Mouse (Mus musculus) kidney, embryonic 16.5 days (tissue): ENCODE data around the gene Olfr628. TPM values are rescaled to one million over a fixed set of nuclear protein-coding genes. Genes with fewer than 3 reads are reported as not detected.
"Not testable (repeated sequence)": the region's sequence is repeated elsewhere in the genome, so short reads cannot be mapped to it uniquely, and the experiment has no call there.

Experiments
- ATAC-seq: fragments of 200-750 bp; cut with Nextera tagmentation; 2 replicates; pipeline ENCODE4 v1.8.0; 2017; ENCODE audit warnings: moderate TSS enrichment; ENCODE audit not compliant: low FRiP score, low TSS enrichment
- H3K27ac ChIP-seq: fragments of 300-500 bp; sonication (generic); 2 replicates; pipeline ENCODE4 v1.5.1; 2014; ENCODE audit warnings: low read length
- H3K27me3 ChIP-seq: fragments of 300-500 bp; sonication (generic); 2 replicates; pipeline ENCODE4 v1.6.1; 2014; ENCODE audit warnings: low read length, control low read depth, mixed read lengths; ENCODE audit not compliant: insufficient read depth
- H3K36me3 ChIP-seq: fragments of 300-500 bp; sonication (generic); 2 replicates; pipeline ENCODE4 v1.6.1; 2014; ENCODE audit warnings: low read length, control low read depth, mixed read lengths; ENCODE audit not compliant: insufficient read depth
- H3K4me1 ChIP-seq: fragments of 300-500 bp; sonication (generic); 2 replicates; pipeline ENCODE4 v1.6.1; 2014; ENCODE audit warnings: low read length, control low read depth, mixed read lengths; ENCODE audit not compliant: insufficient read depth
- H3K4me2 ChIP-seq: fragments of 300-500 bp; sonication (generic); replicated peaks from 2 replicates; pipeline ENCODE4 v1.6.1; 2014; ENCODE audit warnings: low read depth, low read length
- H3K4me3 ChIP-seq: fragments of 300-500 bp; sonication (generic); 2 replicates; pipeline ENCODE4 v1.5.1; 2014; ENCODE audit warnings: mild to moderate bottlenecking, low read length
- H3K9ac ChIP-seq: fragments of 300-500 bp; sonication (generic); replicated peaks from 2 replicates; pipeline ENCODE4 v1.6.1; 2014; ENCODE audit warnings: low read length
- H3K9me3 ChIP-seq: fragments of 300-500 bp; sonication (generic); 2 replicates; pipeline ENCODE4 v1.6.1; 2016; ENCODE audit warnings: low read length, control low read depth
- WGBS: fragments of 180-500 bp; shearing (Covaris S2); extraction: QIAGEN DNeasy Blood & Tissue Kit; methylation state at CpG from one replicate; pipeline ENCODE4 v1.1.7; 2014; 5-methylcytosine and 5-hydroxymethylcytosine counted together
- polyA plus RNA-seq: library from polyadenylated mRNA; unstranded; fragments of >200 nt; fragmentation: Nextera tagmentation; extraction: Ambion mirVana; gene quantifications from 2 replicates; pipeline ENCODE4 v1.2.1, GENCODE M21; 2015

The Olfr628 gene
- not detected in 2 replicates for polyA plus RNA-seq

GRCm38 (mm10) chr7:103730074-103730473 is at the start of gene Olfr628:
Olfr628 (plus strand) TSS chr7:103730374.
- Histone ChIP-seq H3K4me3 (no peak within 1 kb of the TSS), H3K9ac (no peak within 1 kb of the TSS), H3K27ac (no peak within 1 kb of the TSS), H3K27me3 (no peaks in the 10 kb centered on the region), H3K4me2 (no peak within 1 kb of the TSS), H3K9me3 (no peaks in the 10 kb centered on the region), H3K4me1 (no peaks in the 10 kb centered on the region), H3K36me3 (no peaks in the 10 kb centered on the region)
- 91% methylated on average over 1 of the region's 1 CpGs for WGBS
- ATAC-seq = no peak

DNA sequence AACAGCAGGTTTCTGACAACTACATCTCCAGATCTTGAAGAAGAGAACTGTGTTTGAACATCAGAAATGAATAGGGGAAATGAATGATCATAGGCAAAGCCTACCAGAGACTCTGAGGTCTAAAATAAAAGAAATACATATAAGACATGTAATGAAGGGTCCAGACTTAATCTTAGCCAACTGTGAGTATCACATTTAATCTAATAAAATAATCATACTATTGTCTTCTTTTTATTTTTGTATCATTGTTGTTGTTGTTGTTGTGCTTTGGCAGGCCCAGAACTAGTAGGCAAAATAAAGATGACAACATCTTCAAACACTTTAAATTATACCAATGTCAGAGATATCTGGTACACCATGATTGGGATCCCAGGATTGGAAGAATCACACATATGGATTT is 47.8 kb upstream of the Olfr628 start, which contains the start of gene Olfr625-ps1:
Gene Olfr625-ps1, plus strand, starts transcription at position 301 of the 400 bp plus-strand sequence.
- Histone ChIP-seq H3K4me2 (no peak within 1 kb of the TSS), H3K27me3 (no peaks in the 10 kb centered on the region), H3K4me1 (no peaks in the 10 kb centered on the region), H3K27ac (no peak within 1 kb of the TSS), H3K9ac (no peak within 1 kb of the TSS), H3K36me3 (no peaks in the 10 kb centered on the region), H3K4me3 (no peak within 1 kb of the TSS), H3K9me3 (no peaks in the 10 kb centered on the region)
- no peak for ATAC-seq

DNA sequence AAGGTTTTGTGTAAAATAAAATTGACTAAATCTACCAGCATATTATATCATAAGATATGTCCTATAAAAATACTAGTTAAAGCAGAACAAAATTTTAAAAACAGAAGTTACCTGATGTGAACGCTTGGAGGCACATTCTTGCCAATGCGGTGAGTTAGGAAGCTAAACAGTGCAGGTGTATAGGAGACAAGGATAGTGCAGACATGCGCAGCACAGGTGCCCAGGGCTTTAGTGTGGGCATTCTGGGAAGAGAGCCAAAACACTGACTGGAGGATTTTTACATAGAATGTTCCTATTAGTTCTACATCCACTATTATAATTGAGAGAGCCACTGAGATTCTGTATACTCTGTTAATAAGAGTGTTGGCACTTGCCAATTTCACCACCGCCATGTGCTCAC is 30.7 kb upstream of the Olfr628 start:
- no peak overlapping the region for H3K27ac ChIP-seq
- WGBS = 89% methylated on average over 4 of the region's 4 CpGs
- H3K9me3 ChIP-seq = no peaks in the 10 kb centered on the region
- H3K36me3 ChIP-seq = no peaks in the 10 kb centered on the region
- no peak for ATAC-seq
- H3K4me3 ChIP-seq = no peak overlapping the region
- H3K4me1 ChIP-seq = no peaks in the 10 kb centered on the region
- H3K9ac ChIP-seq = no peak overlapping the region
- H3K27me3 ChIP-seq = no peaks in the 10 kb centered on the region
- H3K4me2 ChIP-seq = no peak overlapping the region

DNA sequence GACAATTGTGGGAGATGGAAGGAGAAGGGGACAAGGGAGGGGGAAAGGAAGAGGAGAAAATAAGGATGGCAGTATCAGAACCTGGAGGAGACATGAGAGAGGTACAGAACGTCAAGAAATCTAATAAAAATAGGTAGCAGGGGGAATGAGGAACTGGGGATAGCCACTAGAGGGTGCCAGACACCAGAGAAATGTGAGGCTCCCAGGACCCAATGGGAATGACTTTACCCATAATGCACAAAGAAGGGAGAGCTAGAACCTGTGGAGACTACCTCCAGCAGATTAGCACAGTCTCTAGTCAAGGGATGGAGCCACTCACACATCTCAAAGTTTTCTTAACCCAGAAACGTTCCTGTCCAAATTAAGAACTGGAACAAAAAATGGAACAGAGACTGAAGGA is 18.1 kb upstream of the Olfr628 start:
- no peaks in the 10 kb centered on the region for H3K27me3 ChIP-seq
- H3K4me2 ChIP-seq = no peak overlapping the region
- H3K27ac ChIP-seq = no peak overlapping the region
- ATAC-seq = no peak
- no peaks in the 10 kb centered on the region for H3K9me3 ChIP-seq
- H3K4me3 ChIP-seq = no peak overlapping the region
- 20% methylated on average over 2 of the region's 2 CpGs for WGBS
- H3K36me3 ChIP-seq = no peaks in the 10 kb centered on the region
- H3K9ac ChIP-seq = no peak overlapping the region
- no peaks in the 10 kb centered on the region for H3K4me1 ChIP-seq

DNA sequence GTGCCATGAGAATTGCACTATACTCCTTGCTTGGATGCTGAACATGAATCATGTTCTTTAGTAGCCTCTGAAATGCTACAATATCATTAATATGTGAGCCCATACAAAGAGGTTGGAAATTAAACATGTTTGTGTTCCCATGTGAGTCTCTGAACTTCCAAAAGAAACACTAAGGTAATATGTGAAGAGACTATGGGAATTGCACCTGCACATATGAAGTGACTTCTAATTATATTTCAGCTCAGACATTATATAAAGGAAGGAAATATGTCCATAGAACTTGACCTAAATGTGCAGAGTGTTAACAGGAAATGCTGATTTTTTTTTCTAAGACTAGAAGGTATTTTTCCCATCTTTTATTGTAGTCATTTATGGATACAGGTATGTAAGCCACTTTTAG is 15.8 kb upstream of the Olfr628 start, which contains the start of gene Olfr243:
Gene Olfr243, plus strand, starts transcription at position 301 of the 400 bp plus-strand sequence.
- H3K4me3 ChIP-seq = no peak within 1 kb of the TSS
- no peak within 1 kb of the TSS for H3K4me2 ChIP-seq
- H3K9ac ChIP-seq = no peak within 1 kb of the TSS
- no peaks in the 10 kb centered on the region for H3K36me3 ChIP-seq
- H3K27ac ChIP-seq = no peak within 1 kb of the TSS
- H3K4me1 ChIP-seq = no peaks in the 10 kb centered on the region
- H3K27me3 ChIP-seq = no peaks in the 10 kb centered on the region
- ATAC-seq = no peak
- no peaks in the 10 kb centered on the region for H3K9me3 ChIP-seq

DNA sequence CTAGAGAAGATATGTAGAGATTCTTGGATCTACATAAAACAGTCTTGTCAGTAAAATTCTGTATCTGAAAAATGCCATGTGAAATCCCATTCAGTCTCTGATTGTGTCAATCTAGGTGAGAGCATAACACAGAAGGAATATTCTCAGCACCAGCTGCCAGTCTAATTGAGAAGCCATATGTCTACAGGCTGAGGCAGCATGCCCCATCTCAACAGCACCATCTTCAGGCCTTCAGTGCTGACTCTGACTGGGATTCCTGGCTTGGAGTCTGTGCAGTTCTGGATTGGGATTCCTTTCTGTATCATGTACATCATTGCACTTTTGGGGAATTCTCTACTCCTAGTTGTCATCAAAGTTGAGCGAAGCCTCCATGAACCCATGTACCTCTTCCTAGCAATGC is 13.8 kb upstream of the Olfr628 start:
- not testable (repeated sequence) for H3K9ac ChIP-seq, H3K27me3 ChIP-seq, H3K4me1 ChIP-seq, H3K4me2 ChIP-seq, H3K4me3 ChIP-seq, H3K27ac ChIP-seq, H3K36me3 ChIP-seq, ATAC-seq, H3K9me3 ChIP-seq
- 93% methylated on average over 1 of the region's 1 CpGs for WGBS

DNA sequence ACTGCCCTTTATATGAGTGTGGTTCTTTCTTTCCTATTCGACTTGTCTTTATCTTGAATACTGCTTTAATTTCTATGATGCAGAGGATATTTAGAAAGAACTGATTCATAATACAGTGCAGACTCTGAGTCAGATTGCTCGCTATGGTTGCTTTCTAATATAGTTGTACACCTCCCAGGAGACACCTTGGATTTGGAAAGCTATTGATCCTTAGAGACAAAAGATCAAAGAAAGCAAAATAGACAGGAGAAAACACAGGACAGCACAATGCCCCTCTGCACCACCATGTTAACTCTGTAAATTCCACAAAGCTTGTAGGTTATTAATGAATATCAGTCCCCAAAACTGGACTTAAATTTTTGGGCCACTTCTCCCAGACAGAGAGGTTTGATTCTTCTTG is 14.7 kb downstream of the Olfr628 start, which contains the start of gene Olfr629:
Gene Olfr629, minus strand, starts transcription at position 101 of the 400 bp plus-strand sequence.
- Histone ChIP-seq H3K36me3 (no peaks in the 10 kb centered on the region), H3K4me3 (no peak within 1 kb of the TSS), H3K9ac (no peak within 1 kb of the TSS), H3K9me3 (no peaks in the 10 kb centered on the region), H3K4me1 (no peaks in the 10 kb centered on the region), H3K27ac (no peak within 1 kb of the TSS), H3K27me3 (no peaks in the 10 kb centered on the region), H3K4me2 (no peak within 1 kb of the TSS)
- 84% methylated on average over 2 of the region's 2 CpGs for WGBS
- no peak for ATAC-seq

DNA sequence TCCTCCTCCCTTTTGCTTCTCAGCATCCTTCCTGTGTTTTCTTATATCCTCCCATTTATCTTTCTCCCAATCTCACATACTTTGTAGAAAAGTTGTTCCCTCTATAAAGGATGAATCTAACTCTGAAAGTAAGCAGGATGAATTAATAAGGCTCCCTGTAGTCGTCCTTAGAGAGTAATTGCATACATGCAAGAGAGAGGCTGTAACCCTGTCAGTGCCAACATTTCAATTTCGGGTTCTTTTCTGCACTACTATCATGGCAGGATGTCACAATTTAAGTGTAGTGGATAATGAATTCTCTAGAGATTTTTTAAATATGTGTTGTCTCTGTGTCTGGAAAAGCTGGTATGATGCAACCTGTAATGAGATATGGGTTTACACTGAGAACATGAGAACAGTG is 27.1 kb downstream of the Olfr628 start, which contains the start of gene Olfr630:
Gene Olfr630, minus strand, starts transcription at position 101 of the 400 bp plus-strand sequence.
- Histone ChIP-seq H3K27ac (no peak within 1 kb of the TSS), H3K4me1 (no peaks in the 10 kb centered on the region), H3K4me3 (no peak within 1 kb of the TSS), H3K9me3 (no peaks in the 10 kb centered on the region), H3K27me3 (no peaks in the 10 kb centered on the region), H3K4me2 (no peak within 1 kb of the TSS), H3K9ac (no peak within 1 kb of the TSS), H3K36me3 (no peaks in the 10 kb centered on the region)
- WGBS = 49% methylated on average over 2 of the region's 2 CpGs
- ATAC-seq = no peak

- not testable (repeated sequence) for H3K27ac ChIP-seq, H3K4me1 ChIP-seq, H3K9ac ChIP-seq, H3K27me3 ChIP-seq, ATAC-seq, H3K4me2 ChIP-seq, H3K4me3 ChIP-seq, H3K9me3 ChIP-seq, H3K36me3 ChIP-seq
- 84% methylated on average over 6 of the region's 6 CpGs for WGBS
Observed at GRCm38 (mm10) chr7:103762212-103762611, 32.0 kb downstream of the Olfr628 start.

DNA sequence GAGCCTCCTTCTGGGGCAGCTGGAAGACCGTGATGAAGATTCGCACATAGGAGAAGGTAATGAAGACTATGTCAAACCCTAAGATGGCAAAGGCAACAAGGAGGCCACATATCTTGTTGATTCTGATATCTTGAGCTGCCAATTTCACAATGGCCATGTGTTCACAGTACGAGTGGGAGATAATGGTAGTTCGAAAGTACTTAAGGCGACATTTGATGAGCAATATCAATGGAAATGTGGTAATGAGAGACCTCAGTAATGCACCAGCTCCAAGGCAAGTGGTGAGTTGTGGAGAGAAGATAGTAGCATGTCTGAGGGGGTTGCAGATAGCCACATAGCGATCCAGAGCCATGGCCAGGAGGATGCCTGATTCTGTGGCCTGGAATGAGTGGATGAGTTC is 37.5 kb downstream of the Olfr628 start:
- not testable (repeated sequence) for H3K4me2 ChIP-seq, H3K4me3 ChIP-seq, H3K4me1 ChIP-seq, ATAC-seq, H3K27ac ChIP-seq, H3K9ac ChIP-seq, H3K9me3 ChIP-seq, H3K36me3 ChIP-seq, H3K27me3 ChIP-seq
- 91% methylated on average over 6 of the region's 6 CpGs for WGBS
